Mouse (Mus musculus) stomach, postnatal 0 days (tissue): Measurements from ENCODE around the gene Akap13. TPM values are rescaled to one million over a fixed set of nuclear protein-coding genes. Genes with fewer than 3 reads are reported as not detected.

Experiments used
- ATAC-seq: fragments of 200-750 bp; cut with Nextera tagmentation; 2 replicates; pipeline ENCODE4 v1.8.0; 2017; ENCODE audit not compliant: low FRiP score, low TSS enrichment
- DNase-seq: peaks from one replicate; pipeline ENCODE4 v3.0.0-alpha.2; 2016; ENCODE audit warnings: low spot score
- H3K27ac ChIP-seq: fragments of 300-500 bp; sonication (generic); replicated peaks from 2 replicates; pipeline ENCODE4 v1.5.1; 2014; ENCODE audit warnings: mild to moderate bottlenecking, control low read depth
- H3K27me3 ChIP-seq: fragments of 300-500 bp; sonication (generic); 2 replicates; pipeline ENCODE4 v1.6.1; 2014; ENCODE audit warnings: low read length; ENCODE audit not compliant: control insufficient read depth, insufficient read depth
- H3K36me3 ChIP-seq: fragments of 300-500 bp; sonication (generic); 2 replicates; pipeline ENCODE4 v1.6.1; 2014; ENCODE audit warnings: low read length, mixed read lengths; ENCODE audit not compliant: control insufficient read depth, insufficient read depth
- H3K4me1 ChIP-seq: fragments of 300-500 bp; sonication (generic); replicated peaks from 2 replicates; pipeline ENCODE4 v1.6.1; 2014; ENCODE audit warnings: antibody characterized with exemption; ENCODE audit not compliant: control insufficient read depth, insufficient read depth
- H3K4me2 ChIP-seq: fragments of 300-500 bp; sonication (generic); replicated peaks from 2 replicates; pipeline ENCODE4 v1.6.1; 2014; ENCODE audit warnings: low read depth, mild to moderate bottlenecking, control low read depth, moderate library complexity
- H3K4me3 ChIP-seq: fragments of 300-500 bp; sonication (generic); 2 replicates; pipeline ENCODE4 v1.5.1; 2014; ENCODE audit warnings: low read depth, low read length, control low read depth
- H3K9ac ChIP-seq: fragments of 300-500 bp; sonication (generic); 2 replicates; pipeline ENCODE4 v1.6.1; 2014; ENCODE audit warnings: mild to moderate bottlenecking, low read length, control low read depth, mixed read lengths
- H3K9me3 ChIP-seq: fragments of 300-500 bp; sonication (generic); 2 replicates; pipeline ENCODE4 v1.6.1; 2016; ENCODE audit warnings: low read length; ENCODE audit not compliant: control insufficient read depth
- CTCF ChIP-seq: IDR thresholded peaks from 2 replicates; pipeline ENCODE4 v1.5.1; 2016; ENCODE audit warnings: antibody characterized with exemption, low read depth, mild to moderate bottlenecking, moderate library complexity
- EP300 ChIP-seq: optimal IDR thresholded peaks from 2 replicates; pipeline ENCODE3; 2016; ENCODE audit warnings: antibody characterized with exemption
- WGBS: fragments of 180-500 bp; shearing (Covaris S2); extraction: QIAGEN DNeasy Blood & Tissue Kit; methylation state at CpG from one replicate; pipeline ENCODE4 v1.1.7; 2014; 5-methylcytosine and 5-hydroxymethylcytosine counted together
- polyA plus RNA-seq: library from polyadenylated mRNA; unstranded; fragments of >200 nt; fragmentation: Nextera tagmentation; extraction: Ambion mirVana; gene quantifications from 2 replicates; pipeline ENCODE4 v1.2.1, GENCODE M21; 2015

The Akap13 gene
- polyA plus RNA-seq, 1 experiment from 2014 or later: 18.8 TPM

DNA sequence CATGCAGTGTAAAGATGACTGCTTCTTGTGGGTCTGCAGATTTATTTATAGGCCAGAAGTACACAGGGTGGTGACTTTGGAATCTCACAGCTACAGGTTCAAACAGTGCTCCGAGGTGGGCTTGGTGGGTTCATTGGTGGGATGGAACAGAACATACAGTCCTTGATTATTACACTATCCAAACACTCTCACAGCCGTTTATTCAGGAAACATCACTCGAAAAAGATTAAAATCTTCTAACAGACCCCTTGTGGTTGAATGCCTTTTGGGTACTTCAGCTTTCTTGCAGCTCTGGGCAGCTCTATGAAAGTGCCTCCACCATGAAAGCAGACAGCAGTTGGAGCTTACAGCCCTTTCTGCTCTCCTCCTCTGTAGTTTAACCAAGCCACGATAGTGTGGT is 126.8 kb downstream of the Akap13 start:
- H3K9ac ChIP-seq: no peak overlapping the region

DNA sequence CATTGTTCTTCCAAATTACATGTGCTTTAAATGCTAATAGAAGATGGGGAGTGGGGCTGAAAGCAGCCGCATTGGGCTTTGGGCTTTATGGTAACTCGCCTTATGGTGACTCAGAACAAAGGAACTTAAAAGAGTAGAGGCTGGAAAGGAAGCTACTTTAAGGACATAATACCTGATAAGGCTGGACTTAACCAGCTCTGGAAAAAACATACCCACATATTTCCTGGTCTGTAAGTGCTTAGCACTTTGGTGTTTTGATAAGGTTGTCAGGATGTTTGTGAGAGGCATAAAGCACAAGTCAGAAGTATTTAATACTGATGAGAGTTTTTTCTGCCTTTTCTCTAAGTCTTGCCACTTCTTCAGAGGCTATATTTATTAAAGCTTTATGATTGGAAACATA is 128.8 kb downstream of the Akap13 start:
- peak; percentile 46; the same call in 1 of the 2 replicates for ATAC-seq
- H3K27ac ChIP-seq: no peak overlapping the region

More for the DNA sequence above, 126.8 kb downstream of the Akap13 start:
- Histone ChIP-seq H3K9me3 (no peaks in the 10 kb centered on the region), H3K4me3 (no peak overlapping the region), H3K4me2 (no peak overlapping the region), H3K4me1 (peaks cover 2% of the 10 kb centered on the region; the same call in 1 of the 2 replicates), H3K27me3 (no peaks in the 10 kb centered on the region), H3K27ac (no peak overlapping the region), H3K36me3 (0 out of 2 replicates have a peak, but pooled peaks cover 8% of the 10 kb centered on the region)
- TF ChIP-seq EP300 (no peak), CTCF (no peak)
- WGBS: 69% methylated on average over 4 of the region's 4 CpGs
- DNase-seq: no peak
- ATAC-seq: no peak

DNA sequence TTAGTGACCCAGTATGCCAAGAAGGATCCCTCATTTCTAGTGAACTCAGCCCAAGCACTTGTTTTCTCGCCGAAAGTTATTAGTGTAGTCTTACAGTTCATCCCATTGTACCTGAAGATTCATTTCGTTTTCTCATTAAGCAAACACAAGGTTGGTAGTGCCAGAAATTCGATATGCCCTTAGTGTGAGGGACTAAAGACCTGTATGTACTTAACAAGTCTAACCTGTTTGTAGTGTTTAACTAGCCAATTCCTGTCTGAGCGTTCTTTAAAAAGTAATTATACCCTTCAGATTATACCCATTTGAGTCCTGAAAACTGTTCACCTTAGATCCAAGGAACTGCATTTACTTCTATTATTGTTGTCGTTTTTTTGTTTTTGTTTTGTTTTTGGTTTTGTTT is 130.1 kb downstream of the Akap13 start:
- peak overlapping the region; percentile 80 for H3K27ac ChIP-seq
- no peak for DNase-seq
- no peak overlapping the region for H3K4me3 ChIP-seq
- TF ChIP-seq CTCF (no peak), EP300 (no peak)
- peak; percentile 76 for ATAC-seq
- no peak overlapping the region for H3K4me2 ChIP-seq
- 0 out of 2 replicates have a peak, but pooled peaks cover 6% of the 10 kb centered on the region for H3K36me3 ChIP-seq
- H3K9ac ChIP-seq: no peak overlapping the region
- no peaks in the 10 kb centered on the region for H3K27me3 ChIP-seq
- WGBS: 53% methylated on average over 6 of the region's 6 CpGs
- peaks cover 2% of the 10 kb centered on the region; the same call in 1 of the 2 replicates for H3K4me1 ChIP-seq
- no peaks in the 10 kb centered on the region for H3K9me3 ChIP-seq

More for the DNA sequence above, 128.8 kb downstream of the Akap13 start:
- Histone ChIP-seq H3K4me3 (no peak overlapping the region), H3K36me3 (0 out of 2 replicates have a peak, but pooled peaks cover 8% of the 10 kb centered on the region), H3K4me2 (no peak overlapping the region), H3K9me3 (no peaks in the 10 kb centered on the region), H3K9ac (no peak overlapping the region), H3K27me3 (no peaks in the 10 kb centered on the region), H3K4me1 (peaks cover 2% of the 10 kb centered on the region; the same call in 1 of the 2 replicates)
- TF ChIP-seq CTCF: no peak
- TF ChIP-seq EP300: no peak
- WGBS: 61% methylated on average over 2 of the region's 2 CpGs
- DNase-seq: no peak

DNA sequence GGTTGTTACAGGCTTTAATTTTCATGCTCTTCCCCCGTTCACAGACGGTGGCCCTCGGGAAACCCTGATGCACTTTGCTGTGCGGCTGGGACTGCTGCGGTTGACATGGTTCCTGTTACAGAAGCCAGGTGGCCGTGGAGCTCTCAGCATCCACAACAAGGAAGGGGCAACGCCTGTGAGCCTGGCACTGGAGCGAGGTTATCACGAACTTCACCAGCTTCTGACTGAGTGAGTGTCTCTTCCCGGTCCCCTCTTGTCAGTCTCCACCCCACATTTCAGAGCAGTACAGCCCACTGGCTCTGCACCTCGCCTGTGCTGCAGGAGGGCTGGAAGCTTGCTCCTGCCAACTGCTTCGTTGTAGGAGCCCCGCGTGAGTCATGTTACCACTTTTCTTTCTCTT is 130.8 kb downstream of the Akap13 start:
- Histone ChIP-seq H3K4me1 (peaks cover 2% of the 10 kb centered on the region; the same call in 1 of the 2 replicates), H3K4me3 (no peak overlapping the region), H3K9ac (no peak overlapping the region; the same call in 1 of the 2 replicates), H3K9me3 (no peaks in the 10 kb centered on the region), H3K27ac (peak overlapping the region; percentile 41), H3K27me3 (no peaks in the 10 kb centered on the region), H3K4me2 (no peak overlapping the region; the same call in 1 of the 2 replicates), H3K36me3 (0 out of 2 replicates have a peak, but pooled peaks cover 3% of the 10 kb centered on the region)
- TF ChIP-seq EP300: no peak
- DNase-seq (peak; percentile 40), ATAC-seq (peak; percentile 38; the same call in 1 of the 2 replicates)
- WGBS: 44% methylated on average over 14 of the region's 14 CpGs

DNA sequence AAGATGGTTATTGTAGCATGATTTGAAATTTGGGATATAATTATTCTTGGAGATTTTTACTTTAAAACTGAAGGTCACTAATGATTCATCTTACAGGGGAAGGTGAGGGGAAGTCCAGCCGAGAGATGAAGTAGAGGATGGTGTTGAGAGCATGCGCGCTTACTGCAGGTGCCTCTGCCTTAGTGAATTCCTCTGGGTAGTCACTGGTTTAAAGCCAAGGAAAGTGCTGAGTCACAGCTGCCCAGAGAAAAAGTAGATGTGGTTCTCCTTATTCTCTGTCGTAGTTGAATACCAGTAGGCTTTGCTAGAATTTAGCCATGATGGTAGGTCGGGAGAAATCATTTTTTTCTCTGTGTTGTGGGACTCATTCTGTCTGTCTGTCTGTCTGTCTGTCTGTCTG is 132.4 kb downstream of the Akap13 start:
- TF ChIP-seq EP300 (no peak), CTCF (no peak)
- Histone ChIP-seq H3K4me2 (no peak overlapping the region), H3K4me1 (peaks cover 2% of the 10 kb centered on the region; the same call in 1 of the 2 replicates), H3K4me3 (no peak overlapping the region), H3K9ac (no peak overlapping the region), H3K27me3 (no peaks in the 10 kb centered on the region), H3K27ac (no peak overlapping the region), H3K9me3 (no peaks in the 10 kb centered on the region), H3K36me3 (no peaks in the 10 kb centered on the region)
- WGBS: 79% methylated on average over 5 of the region's 5 CpGs
- ATAC-seq (no peak), DNase-seq (no peak)

DNA sequence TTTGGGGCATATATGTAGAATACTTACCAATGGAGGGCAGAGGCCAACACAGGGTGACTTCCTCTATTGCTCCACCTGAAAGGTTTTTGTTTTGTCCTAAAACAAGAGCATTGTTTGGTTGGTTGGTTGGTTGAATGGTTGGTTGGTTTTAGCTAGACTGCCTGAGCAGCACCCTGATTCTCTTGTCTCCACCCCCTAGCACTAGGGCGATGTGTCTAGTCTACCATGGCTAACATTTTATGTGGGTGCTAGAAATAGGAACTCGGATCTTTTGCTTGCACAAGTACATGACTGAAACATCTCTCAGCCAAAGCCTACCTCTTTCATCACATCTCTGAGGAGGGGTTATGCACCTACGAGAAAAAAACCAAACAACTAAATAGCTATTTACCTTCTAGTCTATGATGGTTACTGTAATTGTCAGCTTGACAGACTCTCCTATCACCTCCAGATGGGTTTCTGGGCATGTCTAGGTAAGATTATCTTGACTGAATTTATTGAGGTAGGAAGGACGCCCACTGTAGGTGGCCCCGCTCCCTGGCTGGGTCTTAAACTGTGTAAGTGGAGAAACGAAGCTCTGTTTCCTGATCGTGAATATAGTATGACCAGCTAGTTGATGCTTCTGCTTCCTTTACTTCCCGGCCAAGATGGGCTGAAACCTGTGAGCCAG is 134.1 kb downstream of the Akap13 start:
- H3K4me3 ChIP-seq: no peak overlapping the region
- H3K4me2 ChIP-seq: no peak overlapping the region
- TF ChIP-seq EP300: no peak
- 91% methylated on average over 8 of the region's 8 CpGs for WGBS
- DNase-seq: no peak
- no peaks in the 10 kb centered on the region for H3K36me3 ChIP-seq
- H3K27me3 ChIP-seq: no peaks in the 10 kb centered on the region
- ATAC-seq: no peak
- no peaks in the 10 kb centered on the region for H3K9me3 ChIP-seq
- peaks cover 2% of the 10 kb centered on the region; the same call in 1 of the 2 replicates for H3K4me1 ChIP-seq
- H3K27ac ChIP-seq: no peak overlapping the region
- no peak overlapping the region for H3K9ac ChIP-seq
